Mouse (Mus musculus) limb, embryonic 14.5 days (tissue): ENCODE results near the gene Tcte1. TPM values are rescaled to one million over a fixed set of nuclear protein-coding genes. Genes with fewer than 3 reads are reported as not detected.
A peak's percentile ranks its signal among the peaks of the same experiment; 100 is the strongest.

Experiments used
- ATAC-seq: fragments of 200-750 bp; cut with Nextera tagmentation; 2 replicates; pipeline ENCODE4 v1.8.0; 2017; ENCODE audit warnings: low read depth, moderate number of reproducible peaks, moderate TSS enrichment; ENCODE audit not compliant: low FRiP score
- DNase-seq: peaks from one replicate; pipeline ENCODE4 v3.0.0-alpha.2; 2015; ENCODE audit warnings: low spot score
- H3K27ac ChIP-seq: fragments of 300-500 bp; sonication (generic); replicated peaks from 2 replicates; pipeline ENCODE4 v1.5.1; 2014; ENCODE audit warnings: low read depth, mild to moderate bottlenecking, low read length, moderate library complexity, mixed read lengths
- H3K27me3 ChIP-seq: fragments of 300-500 bp; sonication (generic); 2 replicates; pipeline ENCODE4 v1.6.1; 2014; ENCODE audit warnings: low read length, mixed read lengths; ENCODE audit not compliant: control insufficient read depth, insufficient read depth
- H3K36me3 ChIP-seq: fragments of 300-500 bp; sonication (generic); 2 replicates; pipeline ENCODE4 v1.6.1; 2014; ENCODE audit warnings: mild to moderate bottlenecking, low read length, moderate library complexity, mixed read lengths; ENCODE audit not compliant: control insufficient read depth, insufficient read depth
- H3K4me1 ChIP-seq: fragments of 300-500 bp; sonication (generic); 2 replicates; pipeline ENCODE4 v1.6.1; 2014; ENCODE audit warnings: antibody characterized with exemption, low read length, mixed read lengths; ENCODE audit not compliant: control insufficient read depth, insufficient read depth
- H3K4me2 ChIP-seq: fragments of 300-500 bp; sonication (generic); replicated peaks from 2 replicates; pipeline ENCODE4 v1.6.1; 2014; ENCODE audit warnings: low read depth, mild to moderate bottlenecking, low read length, moderate library complexity; ENCODE audit not compliant: severe bottlenecking
- H3K4me3 ChIP-seq: fragments of 300-500 bp; sonication (generic); replicated peaks from 2 replicates; pipeline ENCODE4 v1.5.1; 2014; ENCODE audit warnings: low read length
- H3K9ac ChIP-seq: fragments of 300-500 bp; sonication (generic); 2 replicates; pipeline ENCODE4 v1.6.1; 2014; ENCODE audit warnings: mild to moderate bottlenecking, low read depth, low read length, moderate library complexity; ENCODE audit not compliant: severe bottlenecking
- H3K9me3 ChIP-seq: fragments of 300-500 bp; sonication (generic); 2 replicates; pipeline ENCODE4 v1.6.1; 2016; ENCODE audit warnings: low read length; ENCODE audit not compliant: control insufficient read depth
- POLR2A ChIP-seq: fragments of 200-500 bp; IDR thresholded peaks from 2 replicates; pipeline ENCODE4 v1.8.0; 2012; ENCODE audit warnings: inconsistent platforms, mild to moderate bottlenecking, moderate library complexity, borderline replicate concordance; ENCODE audit not compliant: insufficient read depth, insufficient read length; ENCODE audit errors: extremely low read depth
- WGBS: fragments of 180-500 bp; shearing (Covaris S2); extraction: QIAGEN DNeasy Blood & Tissue Kit; methylation state at CpG from one replicate; pipeline ENCODE4 v1.1.7; 2014; 5-methylcytosine and 5-hydroxymethylcytosine counted together
- polyA plus RNA-seq, 2 experiments: library from polyadenylated mRNA; depleted of rRNA in 1 of 2; stranded (reverse) in 1 of 2; unstranded in 1 of 2; fragments of >200 nt; fragmentation: Nextera tagmentation in 1 of 2; extraction: Ambion mirVana in 1 of 2; gene quantifications; 2 replicates each; pipeline versions ENCODE4 v1.2.1 to v1.2.3; 2012 to 2014

Gene Tcte1
- polyA plus RNA-seq, 2 experiments, result 0.74 TPM; not detected in 1

DNA sequence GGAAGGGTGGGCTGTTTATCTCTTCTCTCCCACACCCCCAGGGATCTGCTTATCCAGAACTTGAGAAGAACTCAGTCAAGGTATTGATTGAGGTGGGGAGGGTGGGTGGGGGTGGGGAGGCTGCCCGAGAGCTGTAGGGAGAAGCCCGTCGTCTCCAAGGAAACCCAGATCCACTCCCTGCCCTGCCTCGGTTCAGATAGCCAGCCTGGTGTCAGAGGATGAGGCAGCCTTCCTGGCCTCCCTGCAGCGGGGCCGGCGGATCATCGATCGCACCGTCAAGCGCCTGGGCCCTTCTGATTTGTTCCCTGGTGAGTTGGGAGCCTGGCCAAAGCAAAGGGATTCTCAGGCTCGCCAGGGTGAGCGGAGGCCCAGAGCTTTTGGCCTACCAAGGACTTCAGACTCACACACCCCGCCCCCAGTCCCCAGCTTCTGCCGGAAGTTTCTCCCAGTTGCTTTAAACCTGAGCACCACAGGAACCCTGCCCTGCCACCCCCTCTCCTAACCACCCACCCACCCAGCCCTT, 8.0 kb upstream of the Tcte1 start:
- Histone ChIP-seq H3K27ac (no peak overlapping the region), H3K27me3 (no peaks in the 10 kb centered on the region), H3K36me3 (peaks cover 42% of the 10 kb centered on the region), H3K4me3 (no peak overlapping the region), H3K9me3 (no peaks in the 10 kb centered on the region), H3K9ac (no peak overlapping the region), H3K4me2 (no peak overlapping the region), H3K4me1 (no peaks in the 10 kb centered on the region)
- DNase-seq (no peak), ATAC-seq (no peak)
- WGBS, result 59% methylated on average over 15 of the region's 15 CpGs
- no peak for TF ChIP-seq POLR2A

DNA sequence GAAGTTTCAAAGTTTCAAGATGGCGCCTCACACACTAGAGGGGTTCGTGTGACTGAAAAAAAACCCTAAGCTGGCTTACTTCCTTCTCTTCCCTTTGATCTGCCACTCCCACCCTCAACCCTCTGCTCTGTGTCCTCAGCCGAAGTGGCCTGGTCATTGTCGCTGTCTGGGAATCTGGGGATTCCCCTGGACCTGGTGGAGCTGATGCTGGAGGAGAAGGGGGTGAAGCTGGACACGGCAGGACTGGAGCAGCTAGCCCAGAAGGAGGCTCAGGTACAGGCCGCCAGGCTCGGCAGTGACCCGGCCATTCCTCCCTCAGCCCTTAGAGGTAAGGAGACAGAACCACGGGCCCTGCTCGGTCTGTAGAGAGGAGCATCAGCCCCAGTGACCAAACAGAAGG, 7.4 kb upstream of the Tcte1 start:
- DNase-seq (no peak), ATAC-seq (no peak)
- no peak for TF ChIP-seq POLR2A
- H3K27ac ChIP-seq, result no peak overlapping the region
- no peak overlapping the region for H3K4me2 ChIP-seq
- no peak overlapping the region for H3K4me3 ChIP-seq
- 83% methylated on average over 10 of the region's 10 CpGs for WGBS
- H3K9ac ChIP-seq, result no peak overlapping the region
- H3K4me1 ChIP-seq, result no peaks in the 10 kb centered on the region
- H3K27me3 ChIP-seq, result no peaks in the 10 kb centered on the region
- H3K36me3 ChIP-seq, result peaks cover 45% of the 10 kb centered on the region
- no peaks in the 10 kb centered on the region for H3K9me3 ChIP-seq

DNA sequence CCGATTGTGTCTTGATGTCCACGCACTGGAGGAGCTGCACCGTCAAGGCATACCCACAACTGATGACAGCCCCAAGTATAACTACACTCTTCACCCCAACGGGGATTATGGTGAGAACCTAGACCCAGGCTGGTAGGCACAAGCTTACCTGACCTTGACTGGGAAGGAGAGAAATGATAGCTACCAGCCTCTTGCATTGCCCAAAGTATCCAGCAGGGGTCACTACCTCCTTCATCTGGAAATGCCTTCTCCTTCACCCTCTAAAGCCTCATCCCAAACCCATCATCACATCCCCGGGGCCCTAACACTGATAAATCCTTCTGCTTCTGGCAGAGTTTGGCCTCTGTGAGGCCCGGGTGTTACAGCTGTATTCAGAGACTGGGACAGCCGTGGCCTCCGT, 6.7 kb upstream of the Tcte1 start:
- no peak; the same call in 1 of the 2 replicates for ATAC-seq
- H3K27me3 ChIP-seq, result no peaks in the 10 kb centered on the region
- no peaks in the 10 kb centered on the region for H3K9me3 ChIP-seq
- 46% methylated on average over 8 of the region's 8 CpGs for WGBS
- DNase-seq, result peak; percentile 83
- no peaks in the 10 kb centered on the region for H3K4me1 ChIP-seq
- peaks cover 42% of the 10 kb centered on the region for H3K36me3 ChIP-seq
- no peak overlapping the region for H3K4me2 ChIP-seq
- H3K27ac ChIP-seq, result no peak overlapping the region
- TF ChIP-seq POLR2A, result no peak
- no peak overlapping the region for H3K4me3 ChIP-seq
- no peak overlapping the region for H3K9ac ChIP-seq

DNA sequence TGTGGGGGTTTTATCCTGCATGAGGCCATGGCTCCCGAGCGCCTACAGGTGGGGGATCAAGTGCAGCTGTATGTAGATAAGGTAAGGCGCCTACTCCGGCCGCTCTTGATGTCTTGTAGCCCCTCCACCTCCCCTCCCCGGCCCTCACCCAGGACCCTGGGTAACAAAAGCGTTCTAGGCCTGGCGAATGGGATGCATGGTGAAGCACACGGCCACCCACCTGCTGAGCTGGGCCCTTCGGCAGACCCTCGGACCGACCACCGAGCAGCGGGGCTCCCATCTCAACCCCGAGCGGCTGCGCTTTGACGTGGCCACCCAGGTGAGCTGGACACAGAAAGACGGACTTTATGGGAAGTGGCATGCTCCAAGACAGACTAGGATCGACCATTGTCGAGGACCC, 6.1 kb upstream of the Tcte1 start:
- Histone ChIP-seq H3K4me3 (no peak overlapping the region), H3K27me3 (no peaks in the 10 kb centered on the region), H3K27ac (no peak overlapping the region), H3K9ac (no peak overlapping the region), H3K4me2 (no peak overlapping the region), H3K9me3 (no peaks in the 10 kb centered on the region), H3K4me1 (no peaks in the 10 kb centered on the region), H3K36me3 (peaks cover 42% of the 10 kb centered on the region)
- no peak for DNase-seq
- no peak for ATAC-seq
- 92% methylated on average over 21 of the region's 21 CpGs for WGBS
- no peak for TF ChIP-seq POLR2A

DNA sequence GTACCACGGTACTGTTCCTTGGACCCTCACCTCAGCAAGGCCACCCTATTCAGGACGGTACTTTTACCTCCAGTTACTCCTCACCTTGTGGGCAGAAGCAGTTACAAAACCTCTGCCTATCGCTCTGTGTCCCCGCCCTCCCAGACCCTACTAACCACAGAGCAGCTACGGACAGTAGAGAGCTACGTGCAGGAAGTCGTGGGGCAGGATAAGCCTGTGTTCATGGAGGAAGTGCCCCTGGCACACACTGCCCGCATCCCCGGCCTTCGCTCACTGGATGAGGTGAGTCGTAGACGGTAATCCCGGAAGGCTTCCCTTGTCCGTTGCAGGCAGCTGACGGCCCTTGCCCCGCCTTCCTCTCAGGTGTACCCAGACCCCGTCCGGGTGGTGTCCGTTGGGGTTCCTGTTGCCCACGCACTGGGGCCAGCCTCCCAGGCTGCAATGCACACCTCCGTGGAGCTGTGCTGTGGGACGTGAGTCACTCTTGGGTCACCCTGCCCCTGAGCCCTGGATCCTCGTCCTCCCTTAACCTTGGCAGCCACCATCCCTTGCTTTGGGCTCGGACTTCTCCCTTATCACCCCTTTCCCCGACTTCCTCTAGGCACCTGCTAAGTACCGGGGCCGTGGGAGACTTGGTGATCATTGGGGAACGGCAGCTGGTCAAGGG, 5.6 kb upstream of the Tcte1 start:
- Histone ChIP-seq H3K9me3 (no peaks in the 10 kb centered on the region), H3K36me3 (peaks cover 42% of the 10 kb centered on the region), H3K27ac (no peak overlapping the region), H3K9ac (no peak overlapping the region), H3K4me2 (no peak overlapping the region), H3K4me1 (no peaks in the 10 kb centered on the region), H3K27me3 (no peaks in the 10 kb centered on the region), H3K4me3 (no peak overlapping the region)
- DNase-seq (no peak), ATAC-seq (no peak)
- TF ChIP-seq POLR2A, result no peak
- 92% methylated on average over 28 of the region's 28 CpGs for WGBS
